Mouse (Mus musculus) 3T3-L1 (cell line): ENCODE results near the gene Tbpl1.

Source experiments
- DNase-seq: peaks from one replicate; pipeline ENCODE4 v3.0.0-alpha.2; 2015; ENCODE audit warnings: low read depth, low spot score

Tbpl1 gene

GRCm38 (mm10) chr10:22731272-22732093 is at the start of gene Tbpl1:
TSS of gene Tbpl1 (minus strand) at chr10:22731938.
- peak; percentile 95 for DNase-seq

- no peak for DNase-seq
These were observed 49.7 kb upstream of the Tbpl1 start for GRCm38 (mm10) chr10:22781466-22781865.

- peak; percentile 32 for DNase-seq
These were observed 46.2 kb upstream of the Tbpl1 start for GRCm38 (mm10) chr10:22777939-22778338.

GRCm38 (mm10) chr10:22776007-22776698 is 44.4 kb upstream of the Tbpl1 start:
- DNase-seq = peak; percentile 54

- no peak for DNase-seq
These were observed 43.7 kb upstream of the Tbpl1 start for GRCm38 (mm10) chr10:22775456-22775855.

GRCm38 (mm10) chr10:22774626-22775025 is 42.9 kb upstream of the Tbpl1 start:
- no peak for DNase-seq

- DNase-seq = no peak
These were observed 22.5 kb upstream of the Tbpl1 start for GRCm38 (mm10) chr10:22754240-22754639.

- no peak for DNase-seq
These were observed 19.5 kb upstream of the Tbpl1 start for GRCm38 (mm10) chr10:22751175-22751682.

- peak; percentile 35 for DNase-seq
These were observed 14.9 kb upstream of the Tbpl1 start for GRCm38 (mm10) chr10:22746334-22747322.

- no peak for DNase-seq
These were observed 14.2 kb upstream of the Tbpl1 start for GRCm38 (mm10) chr10:22745922-22746321.

GRCm38 (mm10) chr10:22732181-22732580 is 443 bp upstream of the Tbpl1 start:
- peak; percentile 25 for DNase-seq

- no peak for DNase-seq
These were observed 806 bp downstream of the Tbpl1 start for GRCm38 (mm10) chr10:22730992-22731271.

GRCm38 (mm10) chr10:22730266-22730991 is 1.3 kb downstream of the Tbpl1 start:
- DNase-seq = peak; percentile 55

- peak; percentile 42 for DNase-seq
These were observed 3.5 kb downstream of the Tbpl1 start for GRCm38 (mm10) chr10:22728257-22728656.

GRCm38 (mm10) chr10:22726295-22726694 is 5.4 kb downstream of the Tbpl1 start:
- no peak for DNase-seq

GRCm38 (mm10) chr10:22725166-22725565 is 6.6 kb downstream of the Tbpl1 start:
- DNase-seq = no peak

GRCm38 (mm10) chr10:22720781-22721529 is 10.8 kb downstream of the Tbpl1 start:
- DNase-seq = no peak

- DNase-seq = no peak
These were observed 13.3 kb downstream of the Tbpl1 start for GRCm38 (mm10) chr10:22718475-22718874.

GRCm38 (mm10) chr10:22714520-22714919 is 17.2 kb downstream of the Tbpl1 start:
- DNase-seq = peak; percentile 66

- no peak for DNase-seq
These were observed 18.8 kb downstream of the Tbpl1 start for GRCm38 (mm10) chr10:22712955-22713354.
